Mouse (Mus musculus) liver, embryonic 14.5 days (tissue): ENCODE measurements at regions not wholly inside any gene's neighbourhood (a gene's known extent, or its start where the extent isn't known, plus 50 kb on each side); places are given as distances from the start of the nearest gene placed in this dataset.

Source experiments
- CTCF ChIP-seq: IDR thresholded peaks from 2 replicates; pipeline ENCODE4 v1.5.1; 2016; ENCODE audit warnings: antibody characterized with exemption, low read depth, control low read depth
- EP300 ChIP-seq: IDR thresholded peaks from 2 replicates; pipeline ENCODE4 v1.6.1; 2016; ENCODE audit warnings: antibody characterized with exemption, low read depth

DNA sequence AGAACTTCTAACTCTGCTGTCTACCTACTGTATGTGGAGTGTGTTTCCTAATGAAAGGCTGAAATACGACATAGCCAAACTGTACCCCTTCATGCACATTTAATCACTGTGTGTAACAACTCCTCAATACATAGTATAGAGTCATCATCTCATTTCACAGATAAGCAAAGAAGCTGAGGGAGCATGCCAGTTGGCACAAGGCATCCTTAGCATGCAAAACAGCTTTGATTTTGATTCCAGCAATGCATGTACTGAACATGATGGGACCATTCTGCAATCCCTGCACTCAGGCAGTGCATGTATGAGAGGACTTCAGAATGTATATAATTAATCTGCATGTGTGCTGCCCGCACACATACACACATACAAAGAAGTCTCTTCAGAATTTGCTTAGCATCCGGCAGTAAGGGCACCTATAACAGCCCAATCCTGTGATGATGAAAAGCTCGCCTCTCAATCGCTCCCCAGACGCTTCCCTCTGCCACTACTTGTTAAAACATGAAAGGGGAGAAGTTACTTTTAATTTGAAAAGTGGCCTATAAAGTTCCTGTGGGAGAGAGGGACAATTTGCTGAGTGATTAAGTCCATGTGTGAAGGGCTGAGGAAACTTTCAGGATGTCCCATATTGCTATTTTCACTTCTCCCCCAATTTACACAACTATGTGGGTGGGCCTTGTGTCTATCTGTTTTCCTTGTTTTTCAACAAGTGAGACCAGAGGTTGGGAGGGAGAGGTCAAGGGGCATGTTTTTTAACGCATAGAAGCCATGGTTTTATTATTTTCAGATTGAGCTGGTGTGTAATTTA lies 569.0 kb upstream of the Intu start:
- no peak for TF ChIP-seq CTCF
- no peak for TF ChIP-seq EP300
